Mouse (Mus musculus) midbrain, embryonic 12.5 days (tissue): Measurements from ENCODE around the gene Medag. TPM values are rescaled to one million over a fixed set of nuclear protein-coding genes. Genes with fewer than 3 reads are reported as not detected.

ENCODE experiments used
- ATAC-seq: fragments of 200-750 bp; cut with Nextera tagmentation; 2 replicates; pipeline ENCODE4 v1.8.0; 2017; ENCODE audit warnings: low read depth, moderate TSS enrichment, moderate library complexity; ENCODE audit not compliant: low FRiP score
- H3K27ac ChIP-seq: fragments of 300-500 bp; sonication (generic); replicated peaks from 2 replicates; pipeline ENCODE4 v1.5.1; 2016; ENCODE audit warnings: mild to moderate bottlenecking
- H3K27me3 ChIP-seq: fragments of 300-500 bp; sonication (generic); 2 replicates; pipeline ENCODE4 v1.6.1; 2016; ENCODE audit warnings: mild to moderate bottlenecking
- H3K36me3 ChIP-seq: fragments of 300-500 bp; sonication (generic); 2 replicates; pipeline ENCODE4 v1.6.1; 2016
- H3K4me1 ChIP-seq: fragments of 300-500 bp; sonication (generic); 2 replicates; pipeline ENCODE4 v1.6.1; 2016
- H3K4me2 ChIP-seq: fragments of 300-500 bp; sonication (generic); replicated peaks from 2 replicates; pipeline ENCODE4 v1.6.1; 2016; ENCODE audit warnings: mild to moderate bottlenecking, moderate library complexity
- H3K4me3 ChIP-seq: fragments of 300-500 bp; sonication (generic); 2 replicates; pipeline ENCODE4 v1.5.1; 2016; ENCODE audit warnings: mild to moderate bottlenecking
- H3K9ac ChIP-seq: fragments of 300-500 bp; sonication (generic); replicated peaks from 2 replicates; pipeline ENCODE4 v1.6.1; 2016; ENCODE audit warnings: mild to moderate bottlenecking, moderate library complexity
- H3K9me3 ChIP-seq: fragments of 300-500 bp; sonication (generic); 2 replicates; pipeline ENCODE4 v1.6.1; 2016; ENCODE audit warnings: mild to moderate bottlenecking
- WGBS: fragments of 180-500 bp; shearing (Covaris S2); methylation state at CpG from one replicate; pipeline ENCODE4 v1.1.7; 2016; 5-methylcytosine and 5-hydroxymethylcytosine counted together
- polyA plus RNA-seq: library from polyadenylated mRNA; unstranded; fragments of >200 nt; fragmentation: Nextera tagmentation; extraction: Ambion mirVana; gene quantifications from 2 replicates; pipeline ENCODE4 v1.2.1, GENCODE M21; 2016

Gene Medag
- polyA plus RNA-seq, 1 experiment from 2014 or later: 1.1 TPM

DNA sequence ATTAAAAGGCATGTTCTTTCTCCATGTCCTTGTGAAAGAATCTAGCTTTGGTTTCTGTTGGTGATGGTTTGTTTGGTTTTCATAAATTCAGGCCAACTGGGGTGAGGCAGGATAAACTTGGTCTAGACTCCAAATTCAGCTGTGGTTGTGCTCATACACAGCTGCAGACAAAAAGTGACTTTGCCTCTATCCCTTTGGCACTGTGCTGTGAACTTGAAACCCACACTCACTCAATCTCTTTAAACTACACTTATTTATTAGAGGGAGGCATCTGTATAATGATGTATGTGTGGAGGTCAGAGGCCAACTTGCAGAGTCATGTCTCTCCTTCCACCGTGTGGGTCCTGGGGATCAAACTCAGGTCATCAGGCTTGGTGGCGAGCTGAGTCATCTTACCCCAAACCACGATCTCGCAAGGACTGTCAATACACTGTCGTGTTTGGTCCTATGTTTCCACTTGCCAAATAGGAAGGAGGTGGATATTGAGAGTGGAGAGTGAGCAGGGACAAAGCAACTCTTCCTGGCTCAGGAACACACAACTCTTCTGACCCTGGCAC, 25.2 kb upstream of the Medag start:
- peaks cover 17% of the 10 kb centered on the region; the same call in 1 of the 2 replicates for H3K9me3 ChIP-seq
- ATAC-seq: no peak
- WGBS: 89% methylated on average over 5 of the region's 5 CpGs

DNA sequence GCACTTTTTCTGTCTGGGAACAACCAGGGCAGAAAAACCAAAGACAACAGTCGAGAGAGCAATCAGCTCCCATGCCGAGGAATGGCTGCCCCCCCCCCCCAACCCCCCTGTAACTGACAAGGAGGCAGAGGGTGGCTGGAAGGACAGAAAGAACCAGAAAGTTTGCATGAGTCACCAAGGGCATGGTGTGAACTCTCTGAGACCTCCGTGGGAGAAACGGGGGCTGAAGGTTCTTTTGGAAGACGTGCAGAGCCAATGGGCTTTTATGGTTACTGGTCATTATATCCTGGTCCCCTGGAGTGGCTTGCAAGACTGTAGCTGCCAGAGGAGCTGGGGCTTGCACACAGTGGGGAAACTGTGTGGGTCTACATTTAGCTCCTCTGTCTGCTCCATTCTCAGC, 22.6 kb upstream of the Medag start:
- H3K27ac ChIP-seq: no peak overlapping the region
- 86% methylated on average over 5 of the region's 5 CpGs for WGBS
- ATAC-seq: no peak

More for the DNA sequence above, 25.2 kb upstream of the Medag start:
- Histone ChIP-seq H3K9ac (no peak overlapping the region), H3K4me3 (no peak overlapping the region), H3K4me2 (no peak overlapping the region), H3K4me1 (peaks cover 7% of the 10 kb centered on the region), H3K27ac (no peak overlapping the region), H3K27me3 (0 out of 2 replicates have a peak, but pooled peaks cover 3% of the 10 kb centered on the region), H3K36me3 (no peaks in the 10 kb centered on the region)

DNA sequence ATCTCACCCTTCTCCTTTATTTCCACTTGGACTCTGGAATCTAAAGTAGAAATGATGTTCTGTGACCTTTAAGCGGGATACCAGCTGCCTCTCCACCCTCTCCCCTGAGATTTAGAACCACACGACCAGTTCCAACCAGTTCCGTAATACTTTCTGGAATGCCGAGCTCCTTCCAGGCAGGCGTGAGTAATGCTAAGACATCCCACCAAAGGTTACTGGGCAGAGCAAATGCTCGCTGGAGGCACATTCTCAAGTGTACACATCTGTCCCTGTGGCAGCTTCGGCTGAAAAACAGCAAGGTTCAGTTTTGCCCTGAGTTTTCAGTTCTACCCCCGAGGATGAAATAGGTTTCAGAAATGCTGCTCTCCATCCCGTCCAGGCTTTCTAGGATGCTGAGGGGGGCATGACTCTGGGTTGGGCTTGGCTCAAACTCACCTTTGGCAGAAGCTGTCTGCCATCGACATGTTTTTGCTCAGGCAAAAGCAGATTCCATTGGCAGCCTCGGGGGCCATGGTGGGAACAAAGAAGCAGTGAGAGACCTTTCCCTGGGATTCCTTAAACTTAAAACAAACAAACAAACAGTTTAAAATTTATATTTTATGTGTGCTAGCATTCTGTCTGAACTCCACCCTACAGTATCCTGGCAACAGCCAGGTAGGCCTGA, 21.9 kb upstream of the Medag start:
- H3K36me3 ChIP-seq: no peaks in the 10 kb centered on the region
- no peak overlapping the region for H3K4me3 ChIP-seq
- peaks cover 5% of the 10 kb centered on the region; the same call in 1 of the 2 replicates for H3K4me1 ChIP-seq
- no peak for ATAC-seq
- H3K27ac ChIP-seq: no peak overlapping the region
- peaks cover 12% of the 10 kb centered on the region for H3K9me3 ChIP-seq
- WGBS: 62% methylated on average over 11 of the region's 11 CpGs
- H3K9ac ChIP-seq: no peak overlapping the region
- H3K4me2 ChIP-seq: no peak overlapping the region
- 0 out of 2 replicates have a peak, but pooled peaks cover 3% of the 10 kb centered on the region for H3K27me3 ChIP-seq

More for the DNA sequence above, 22.6 kb upstream of the Medag start:
- no peak overlapping the region for H3K4me2 ChIP-seq
- H3K36me3 ChIP-seq: no peaks in the 10 kb centered on the region
- H3K4me3 ChIP-seq: no peak overlapping the region
- peaks cover 12% of the 10 kb centered on the region for H3K9me3 ChIP-seq
- H3K9ac ChIP-seq: no peak overlapping the region
- H3K4me1 ChIP-seq: peaks cover 5% of the 10 kb centered on the region; the same call in 1 of the 2 replicates
- H3K27me3 ChIP-seq: 0 out of 2 replicates have a peak, but pooled peaks cover 3% of the 10 kb centered on the region

DNA sequence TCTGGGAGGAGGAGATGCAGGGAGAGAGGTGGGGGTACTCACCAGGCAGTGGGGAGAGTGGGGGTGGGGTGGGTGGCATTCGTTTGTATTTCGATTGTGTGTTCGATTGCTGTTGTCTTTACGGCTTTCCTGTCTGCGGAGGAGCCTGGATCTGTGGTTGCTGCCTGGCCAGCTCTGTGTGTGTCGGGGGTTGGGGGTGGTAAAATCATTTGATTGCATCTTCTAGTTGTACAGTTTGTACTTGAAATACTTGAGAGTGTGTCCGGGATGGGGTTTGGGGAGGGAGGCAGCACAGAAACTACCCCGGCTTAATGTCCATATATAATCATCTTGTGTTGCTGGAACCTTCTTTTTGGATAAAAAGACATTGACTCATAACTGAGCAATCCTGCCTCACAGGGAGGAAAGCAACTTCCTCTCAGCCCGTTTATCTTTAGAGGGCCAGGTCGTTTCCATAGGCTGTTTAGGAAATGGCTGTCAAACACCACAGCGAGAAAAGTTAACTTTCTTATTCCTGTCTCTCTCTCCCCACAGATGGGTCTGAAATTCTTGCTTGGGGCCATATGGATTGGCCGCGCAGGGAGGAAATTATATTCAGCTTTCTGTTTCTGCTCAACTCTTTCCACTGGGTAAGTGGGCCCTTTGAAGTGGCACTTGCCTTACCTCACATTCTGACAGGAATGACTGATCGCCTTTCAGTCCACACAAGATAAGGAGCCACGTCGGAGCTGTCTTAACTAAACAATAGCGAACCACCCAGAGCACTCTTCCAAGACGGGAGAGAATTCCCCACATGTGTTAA, 19.8 kb upstream of the Medag start:
- Histone ChIP-seq H3K4me3 (no peak overlapping the region), H3K36me3 (no peaks in the 10 kb centered on the region), H3K4me2 (no peak overlapping the region), H3K4me1 (peaks cover 5% of the 10 kb centered on the region; the same call in 1 of the 2 replicates), H3K27me3 (0 out of 2 replicates have a peak, but pooled peaks cover 3% of the 10 kb centered on the region), H3K9me3 (peaks cover 4% of the 10 kb centered on the region; the same call in 1 of the 2 replicates), H3K9ac (no peak overlapping the region), H3K27ac (no peak overlapping the region)
- ATAC-seq: no peak
- WGBS: 63% methylated on average over 18 of the region's 18 CpGs

DNA sequence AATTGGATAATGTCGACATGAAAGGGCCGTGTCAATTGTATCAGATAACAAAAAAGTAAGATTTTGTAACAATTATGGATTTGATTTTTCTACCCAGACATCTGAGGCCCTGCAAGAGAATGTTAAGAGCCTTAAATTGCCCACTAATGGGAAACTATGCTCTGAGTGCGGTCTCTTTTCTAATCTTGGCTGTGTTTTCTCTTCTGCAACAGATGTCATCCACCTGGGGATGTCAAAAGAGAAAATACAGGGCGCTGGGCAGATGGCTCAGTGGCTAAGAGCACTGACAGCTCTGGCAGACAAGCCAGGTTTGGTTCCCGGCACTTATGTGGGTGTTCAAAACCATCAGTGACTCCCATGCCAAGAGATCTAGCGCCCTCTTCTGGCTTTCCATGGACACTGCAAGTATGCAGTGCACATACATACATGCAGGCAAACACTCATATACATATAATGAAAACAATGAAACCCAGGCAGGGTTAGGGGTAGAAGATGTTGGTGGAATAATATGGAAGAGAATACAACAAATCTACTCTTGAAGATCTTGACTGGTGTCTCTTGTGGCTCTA, 19.0 kb upstream of the Medag start:
- Histone ChIP-seq H3K4me2 (no peak overlapping the region), H3K4me1 (peaks cover 5% of the 10 kb centered on the region; the same call in 1 of the 2 replicates), H3K9me3 (peaks cover 4% of the 10 kb centered on the region; the same call in 1 of the 2 replicates), H3K36me3 (no peaks in the 10 kb centered on the region), H3K27ac (no peak overlapping the region), H3K9ac (no peak overlapping the region), H3K27me3 (0 out of 2 replicates have a peak, but pooled peaks cover 3% of the 10 kb centered on the region), H3K4me3 (no peak overlapping the region)
- 81% methylated on average over 6 of the region's 6 CpGs for WGBS
- no peak for ATAC-seq

DNA sequence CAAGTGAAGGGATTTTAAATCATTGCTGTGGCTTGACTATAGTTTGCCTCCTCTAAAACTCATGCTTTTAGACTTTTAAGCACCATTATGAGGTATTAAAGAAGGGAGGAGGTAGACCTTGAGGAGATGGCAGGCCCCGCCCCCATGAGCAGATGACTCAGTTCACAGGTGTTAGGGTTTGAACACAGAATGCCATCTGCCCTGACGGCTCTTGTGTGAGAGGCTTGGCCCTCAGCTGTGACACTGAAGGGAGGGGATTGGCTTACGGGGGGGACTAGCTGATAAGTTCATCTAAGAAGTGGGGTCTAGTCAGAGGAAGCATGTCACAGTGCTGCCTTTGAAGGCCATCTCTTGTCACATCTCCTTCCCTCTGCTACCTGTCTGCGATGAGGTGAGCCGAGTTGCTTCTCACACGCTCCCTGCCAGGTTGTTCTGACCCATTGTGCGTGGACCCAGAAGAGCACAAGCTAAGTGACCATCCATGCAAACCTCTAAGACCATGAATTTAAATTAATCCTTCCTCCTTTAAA, 10.0 kb upstream of the Medag start:
- Histone ChIP-seq H3K36me3 (no peaks in the 10 kb centered on the region), H3K9me3 (no peaks in the 10 kb centered on the region), H3K4me1 (no peaks in the 10 kb centered on the region), H3K4me3 (no peak overlapping the region), H3K4me2 (no peak overlapping the region), H3K27me3 (no peaks in the 10 kb centered on the region), H3K27ac (no peak overlapping the region), H3K9ac (no peak overlapping the region)
- WGBS: 89% methylated on average over 7 of the region's 7 CpGs
- no peak for ATAC-seq

DNA sequence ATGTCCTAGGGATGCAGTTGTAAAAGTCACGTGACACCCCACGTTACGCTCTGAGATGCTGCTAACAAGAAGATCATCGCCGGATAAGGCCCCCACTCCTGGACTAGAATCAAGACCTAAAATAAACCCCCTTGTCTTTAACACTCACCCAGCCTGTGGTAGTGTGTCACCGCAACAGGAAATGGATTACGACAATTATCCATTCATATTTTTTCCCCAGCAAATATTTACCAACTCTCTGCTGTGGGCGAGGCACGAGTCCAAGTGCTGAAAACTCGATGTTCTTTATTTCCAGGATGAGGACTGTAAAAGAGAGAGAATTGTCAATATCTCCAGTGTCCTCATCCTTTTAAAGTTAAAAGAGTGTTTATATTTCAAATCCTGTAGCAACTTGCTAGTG, 9.5 kb upstream of the Medag start:
- Histone ChIP-seq H3K4me2 (no peak overlapping the region), H3K4me3 (no peak overlapping the region), H3K36me3 (no peaks in the 10 kb centered on the region), H3K4me1 (no peaks in the 10 kb centered on the region), H3K27me3 (no peaks in the 10 kb centered on the region), H3K9me3 (no peaks in the 10 kb centered on the region), H3K9ac (no peak overlapping the region), H3K27ac (no peak overlapping the region)
- WGBS: 92% methylated on average over 10 of the region's 10 CpGs
- ATAC-seq: no peak

DNA sequence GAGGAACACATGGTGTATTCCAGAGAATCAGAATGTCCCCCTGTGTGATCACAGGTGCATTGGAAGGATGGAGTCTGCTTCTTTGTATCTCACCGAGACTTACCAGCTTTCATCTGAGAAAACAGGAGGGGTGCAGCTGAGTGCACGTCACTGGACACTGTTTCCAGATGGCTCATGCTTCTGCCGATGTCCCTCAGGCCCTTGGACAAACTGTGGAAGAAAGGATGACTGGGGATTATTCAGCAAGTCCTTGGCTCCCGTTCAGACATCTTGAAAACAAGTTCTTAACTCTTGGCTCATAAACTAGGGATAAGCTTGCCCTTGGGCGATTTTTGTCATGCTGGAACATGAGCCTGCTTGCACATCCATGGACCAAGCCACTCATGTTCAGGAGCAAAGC, 8.2 kb upstream of the Medag start:
- WGBS: 80% methylated on average over 5 of the region's 5 CpGs
- no peak overlapping the region for H3K4me2 ChIP-seq
- H3K4me1 ChIP-seq: no peaks in the 10 kb centered on the region
- no peaks in the 10 kb centered on the region for H3K27me3 ChIP-seq
- no peak overlapping the region for H3K4me3 ChIP-seq
- no peak for ATAC-seq
- H3K9me3 ChIP-seq: no peaks in the 10 kb centered on the region
- no peak overlapping the region for H3K27ac ChIP-seq
- H3K36me3 ChIP-seq: no peaks in the 10 kb centered on the region
- no peak overlapping the region for H3K9ac ChIP-seq

DNA sequence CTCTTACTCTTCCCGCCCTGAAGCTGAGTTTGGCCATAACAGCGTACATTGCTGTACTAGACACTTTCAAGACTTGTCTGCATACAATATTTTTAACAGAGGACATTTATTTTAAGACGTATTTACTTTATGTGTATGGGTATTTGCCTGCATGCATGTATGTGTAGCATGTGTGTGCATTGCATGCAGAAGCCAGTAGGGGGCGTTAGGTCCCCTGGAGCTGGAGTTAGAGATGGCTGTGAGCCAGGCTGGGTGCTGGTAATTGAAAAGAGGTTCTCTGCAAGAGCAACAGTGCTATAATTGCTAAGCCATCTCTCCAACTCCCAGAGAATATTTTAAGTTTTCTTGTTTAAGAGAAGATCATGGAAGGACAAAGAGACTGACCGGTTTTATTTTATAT, 6.8 kb upstream of the Medag start:
- no peak for ATAC-seq
- H3K4me2 ChIP-seq: no peak overlapping the region

DNA sequence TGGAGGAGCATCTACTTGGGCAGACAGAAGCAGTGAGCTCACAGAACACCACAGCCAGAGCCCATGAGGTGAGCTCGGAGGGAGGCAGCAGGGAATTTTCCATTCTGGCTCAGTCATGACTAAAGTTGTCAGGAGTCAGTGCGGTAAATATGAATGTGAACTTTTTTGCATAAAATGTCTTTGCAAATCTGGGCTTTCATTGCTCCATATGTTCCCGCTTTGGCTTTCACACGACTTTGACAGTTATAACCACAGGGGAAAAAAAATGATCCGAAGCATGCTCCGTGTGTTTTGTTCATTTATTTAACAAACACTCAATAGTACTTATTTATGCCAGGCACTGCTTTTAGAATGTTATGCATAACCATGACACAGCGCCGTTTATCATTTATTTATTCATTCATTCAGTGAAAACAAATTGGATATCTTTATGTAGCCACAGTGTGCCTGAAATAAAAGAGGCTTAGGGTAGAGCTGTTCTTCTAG, 4.7 kb upstream of the Medag start:
- 91% methylated on average over 8 of the region's 8 CpGs for WGBS

More for the DNA sequence above, 6.8 kb upstream of the Medag start:
- no peaks in the 10 kb centered on the region for H3K4me1 ChIP-seq
- no peaks in the 10 kb centered on the region for H3K36me3 ChIP-seq
- no peak overlapping the region for H3K4me3 ChIP-seq
- H3K27me3 ChIP-seq: no peaks in the 10 kb centered on the region
- H3K27ac ChIP-seq: no peak overlapping the region
- no peak overlapping the region for H3K9ac ChIP-seq
- 82% methylated on average over 5 of the region's 5 CpGs for WGBS
- H3K9me3 ChIP-seq: no peaks in the 10 kb centered on the region

DNA sequence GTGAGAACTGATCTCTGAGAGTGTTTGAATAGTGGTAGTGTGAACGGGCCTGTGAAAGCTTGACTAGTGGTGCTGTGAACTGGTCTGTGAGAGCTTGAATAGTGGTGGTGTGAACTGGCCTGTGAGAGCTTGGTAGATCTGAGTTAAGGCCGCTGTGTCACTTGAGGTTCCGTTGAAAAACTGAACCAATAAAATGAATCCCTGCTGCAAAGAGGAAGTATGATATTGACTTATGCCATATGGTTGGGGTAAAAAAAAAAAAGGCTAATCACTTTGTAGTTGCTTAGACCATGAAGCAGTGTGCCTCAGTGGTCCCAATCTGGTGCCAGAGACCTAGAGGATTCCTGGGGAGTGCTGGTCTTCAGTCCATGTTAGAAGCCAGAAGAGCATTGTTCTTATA, 2.0 kb upstream of the Medag start:
- no peak for ATAC-seq

More for the DNA sequence above, 4.7 kb upstream of the Medag start:
- H3K4me1 ChIP-seq: peaks cover 9% of the 10 kb centered on the region
- no peaks in the 10 kb centered on the region for H3K9me3 ChIP-seq
- ATAC-seq: no peak
- no peaks in the 10 kb centered on the region for H3K36me3 ChIP-seq
- no peak overlapping the region for H3K4me3 ChIP-seq
- H3K27ac ChIP-seq: no peak overlapping the region
- H3K27me3 ChIP-seq: peaks cover 9% of the 10 kb centered on the region; the same call in 1 of the 2 replicates
- H3K9ac ChIP-seq: no peak overlapping the region
- H3K4me2 ChIP-seq: no peak overlapping the region

More for the DNA sequence above, 2.0 kb upstream of the Medag start:
- Histone ChIP-seq H3K36me3 (no peaks in the 10 kb centered on the region), H3K9ac (no peak overlapping the region), H3K4me3 (no peak overlapping the region), H3K9me3 (no peaks in the 10 kb centered on the region), H3K4me2 (no peak overlapping the region), H3K27me3 (peaks cover 29% of the 10 kb centered on the region), H3K27ac (no peak overlapping the region), H3K4me1 (peaks cover 13% of the 10 kb centered on the region)
- 93% methylated on average over 3 of the region's 3 CpGs for WGBS
